Mouse (Mus musculus) forebrain, embryonic 16.5 days (tissue): ENCODE measurements around the gene Lamb2. TPM values are rescaled to one million over a fixed set of nuclear protein-coding genes. Genes with fewer than 3 reads are reported as not detected.

Experiments used
- ATAC-seq: fragments of 200-750 bp; cut with Nextera tagmentation; 2 replicates; pipeline ENCODE4 v1.8.0; 2017; ENCODE audit warnings: mild to moderate bottlenecking, moderate library complexity
- H3K27ac ChIP-seq: fragments of 300-500 bp; sonication (generic); 2 replicates; pipeline ENCODE4 v1.5.1; 2014; ENCODE audit warnings: low read length, control low read depth
- H3K27me3 ChIP-seq: fragments of 300-500 bp; sonication (generic); replicated peaks from 2 replicates; pipeline ENCODE4 v1.6.1; 2014; ENCODE audit warnings: low read length; ENCODE audit not compliant: control insufficient read depth, insufficient read depth
- H3K36me3 ChIP-seq: fragments of 300-500 bp; sonication (generic); 2 replicates; pipeline ENCODE4 v1.6.1; 2014; ENCODE audit not compliant: control insufficient read depth, insufficient read depth
- H3K4me1 ChIP-seq: fragments of 300-500 bp; sonication (generic); replicated peaks from 2 replicates; pipeline ENCODE4 v1.6.1; 2014; ENCODE audit warnings: low read length; ENCODE audit not compliant: control insufficient read depth, insufficient read depth
- H3K4me2 ChIP-seq: fragments of 300-500 bp; sonication (generic); 2 replicates; pipeline ENCODE4 v1.6.1; 2014; ENCODE audit warnings: mild to moderate bottlenecking, low read length, control low read depth
- H3K4me3 ChIP-seq: fragments of 300-500 bp; sonication (generic); replicated peaks from 2 replicates; pipeline ENCODE4 v1.5.1; 2014; ENCODE audit warnings: mild to moderate bottlenecking, low read length, control low read depth
- H3K9ac ChIP-seq: fragments of 300-500 bp; sonication (generic); replicated peaks from 2 replicates; pipeline ENCODE4 v1.6.1; 2014; ENCODE audit warnings: low read depth, low read length, control low read depth
- H3K9me3 ChIP-seq: fragments of 300-500 bp; sonication (generic); 2 replicates; pipeline ENCODE4 v1.6.1; 2016; ENCODE audit warnings: low read length; ENCODE audit not compliant: control insufficient read depth
- WGBS: fragments of 180-500 bp; shearing (Covaris S2); extraction: QIAGEN DNeasy Blood & Tissue Kit; methylation state at CpG from one replicate; pipeline ENCODE4 v1.1.7; 2014; 5-methylcytosine and 5-hydroxymethylcytosine counted together
- polyA plus RNA-seq: library from polyadenylated mRNA; unstranded; fragments of >200 nt; fragmentation: Nextera tagmentation; extraction: Ambion mirVana; gene quantifications from 2 replicates; pipeline ENCODE4 v1.2.1, GENCODE M21; 2015

The Lamb2 gene
- polyA plus RNA-seq: 17.6 and 23.4 TPM in 2 replicates

DNA sequence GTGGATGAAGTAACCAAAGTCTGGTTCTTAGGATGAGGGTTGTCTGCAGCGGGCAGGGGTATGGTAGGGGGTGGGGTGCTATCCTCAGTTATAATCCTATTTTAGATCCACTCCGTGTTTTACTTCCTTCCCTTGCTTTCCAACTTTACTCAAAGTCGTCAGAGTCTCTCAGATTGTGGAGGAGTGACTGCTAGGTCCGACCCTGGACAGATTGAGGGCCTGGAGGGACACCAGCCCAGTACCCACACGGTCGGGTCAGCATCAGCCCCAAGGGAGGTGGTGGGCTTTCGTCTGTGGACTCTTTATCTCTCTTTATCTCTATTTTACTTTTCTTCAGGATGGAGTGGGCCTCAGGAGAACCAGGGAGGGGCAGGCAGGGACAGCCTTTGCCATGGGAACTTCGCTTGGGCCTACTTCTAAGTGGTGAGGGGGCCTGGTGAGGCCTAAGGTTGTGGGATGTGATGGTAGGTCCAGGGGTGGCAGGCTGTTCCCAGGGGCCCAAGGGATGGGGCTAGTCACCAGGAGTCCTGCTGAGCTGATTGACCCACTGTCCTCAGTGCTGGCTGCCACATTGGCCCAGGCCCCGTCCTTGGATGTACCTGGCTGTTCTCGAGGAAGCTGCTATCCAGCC is at the start of gene Lamb2:
Lamb2 (plus strand) TSS at position 16 of the 631 bp plus-strand sequence.
- 7% methylated on average over 10 of the region's 10 CpGs for WGBS
- ATAC-seq: peak; percentile 67
- H3K27me3 ChIP-seq: no peaks in the 10 kb centered on the region

DNA sequence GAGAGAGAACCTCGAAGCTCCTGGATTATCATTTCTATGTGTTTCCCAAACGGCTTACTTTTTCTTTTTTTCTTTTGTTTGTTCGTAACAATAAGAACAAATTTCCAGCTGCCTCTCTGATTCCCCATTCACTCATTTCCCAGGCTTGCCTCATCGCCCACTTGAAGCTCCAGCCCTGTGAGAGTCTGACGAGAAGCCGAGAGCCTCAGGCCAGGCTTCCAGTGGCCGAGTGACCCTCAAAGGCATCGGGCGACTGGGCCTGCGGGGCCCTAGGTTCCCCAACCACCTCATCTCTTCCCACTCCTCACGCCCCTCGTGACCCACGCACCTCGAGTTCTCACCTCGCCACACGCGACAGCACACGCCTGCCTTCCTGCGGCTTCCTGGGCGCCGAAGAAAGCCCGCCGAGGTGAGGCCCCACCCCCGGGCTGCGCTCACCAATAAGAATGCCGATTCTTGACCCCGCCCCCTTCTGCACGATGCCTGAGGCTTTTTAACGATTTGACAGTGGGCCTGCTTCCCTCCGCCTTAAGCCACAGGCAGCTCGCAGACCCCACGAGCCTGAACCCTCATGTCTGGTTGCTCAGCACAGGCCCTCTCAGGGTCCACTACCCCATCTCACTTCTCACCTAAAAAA is 48.0 kb upstream of the Lamb2 start:
- no peak overlapping the region for H3K27ac ChIP-seq
- ATAC-seq: peak; percentile 71
- peak overlapping the region; percentile 25 for H3K4me3 ChIP-seq

More for the DNA sequence above, at the start of gene Lamb2:
- Histone ChIP-seq H3K9me3 (no peaks in the 10 kb centered on the region), H3K36me3 (no peaks in the 10 kb centered on the region), H3K4me1 (peaks cover 12% of the 10 kb centered on the region), H3K4me2 (peak within 1 kb of the TSS; percentile 43), H3K9ac (peak within 1 kb of the TSS; percentile 6), H3K4me3 (peak within 1 kb of the TSS; percentile 32), H3K27ac (no peak within 1 kb of the TSS)

DNA sequence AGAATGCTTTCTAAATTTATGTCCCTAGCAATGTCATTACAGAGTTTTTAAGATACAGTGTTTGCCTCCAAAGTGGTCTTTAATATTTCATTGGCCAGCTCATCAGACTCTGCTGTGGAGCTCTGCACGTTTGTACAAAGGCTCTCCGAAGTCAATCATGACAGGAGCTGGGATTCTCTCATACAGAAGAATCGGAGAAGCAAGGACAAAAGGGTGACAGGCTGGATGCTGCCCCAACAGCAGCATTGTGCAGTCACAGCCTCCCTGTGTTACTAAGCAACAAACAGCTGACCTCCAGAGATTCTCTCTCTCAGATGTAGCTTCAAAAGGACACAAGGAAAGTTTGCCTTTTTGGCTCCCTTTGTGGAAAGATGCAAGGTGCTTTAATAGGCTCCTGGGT is 43.4 kb upstream of the Lamb2 start, which contains the start of gene BC048562:
BC048562 (plus strand) TSS at position 301 of the 400 bp plus-strand sequence.
- Histone ChIP-seq H3K4me3 (no peak within 1 kb of the TSS), H3K9me3 (no peaks in the 10 kb centered on the region), H3K4me2 (no peak within 1 kb of the TSS), H3K27ac (no peak within 1 kb of the TSS), H3K4me1 (peaks cover 25% of the 10 kb centered on the region), H3K36me3 (no peaks in the 10 kb centered on the region), H3K27me3 (no peaks in the 10 kb centered on the region), H3K9ac (no peak within 1 kb of the TSS)
- no peak for ATAC-seq
- WGBS: 41% methylated on average over 3 of the region's 3 CpGs

More for the DNA sequence above, 48.0 kb upstream of the Lamb2 start:
- 50% methylated on average over 32 of the region's 32 CpGs for WGBS
- no peaks in the 10 kb centered on the region for H3K36me3 ChIP-seq
- no peaks in the 10 kb centered on the region for H3K27me3 ChIP-seq
- no peaks in the 10 kb centered on the region for H3K9me3 ChIP-seq
- no peaks in the 10 kb centered on the region for H3K4me1 ChIP-seq
- H3K9ac ChIP-seq: no peak overlapping the region
- peak overlapping the region; percentile 38 for H3K4me2 ChIP-seq

DNA sequence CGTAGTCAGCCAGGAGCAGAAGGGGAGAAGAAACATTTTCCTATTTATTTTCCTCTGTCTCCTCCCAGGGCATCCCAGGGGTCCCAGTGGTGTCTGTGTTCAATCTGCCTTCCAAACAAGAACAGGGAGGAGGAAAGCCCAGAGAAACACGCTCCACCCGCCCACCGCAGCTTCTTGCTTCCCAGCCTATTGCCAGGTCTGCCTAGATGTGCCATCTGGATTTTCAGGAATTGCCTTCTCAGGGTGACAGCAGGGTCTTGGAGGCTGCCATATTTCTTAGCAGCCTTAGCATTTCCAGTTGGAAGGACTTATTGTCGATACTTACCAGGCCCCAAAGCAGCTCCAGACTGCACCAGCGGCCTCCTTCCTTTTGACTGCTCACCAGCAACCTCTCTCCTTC is 40.4 kb upstream of the Lamb2 start:
- H3K27ac ChIP-seq: no peak overlapping the region
- peaks cover 26% of the 10 kb centered on the region for H3K4me1 ChIP-seq
- no peaks in the 10 kb centered on the region for H3K27me3 ChIP-seq
- H3K9ac ChIP-seq: no peak overlapping the region
- H3K4me3 ChIP-seq: no peak overlapping the region
- H3K36me3 ChIP-seq: no peaks in the 10 kb centered on the region
- ATAC-seq: peak; percentile 41
- H3K9me3 ChIP-seq: no peaks in the 10 kb centered on the region
- H3K4me2 ChIP-seq: no peak overlapping the region
- WGBS: 72% methylated on average over 6 of the region's 6 CpGs

DNA sequence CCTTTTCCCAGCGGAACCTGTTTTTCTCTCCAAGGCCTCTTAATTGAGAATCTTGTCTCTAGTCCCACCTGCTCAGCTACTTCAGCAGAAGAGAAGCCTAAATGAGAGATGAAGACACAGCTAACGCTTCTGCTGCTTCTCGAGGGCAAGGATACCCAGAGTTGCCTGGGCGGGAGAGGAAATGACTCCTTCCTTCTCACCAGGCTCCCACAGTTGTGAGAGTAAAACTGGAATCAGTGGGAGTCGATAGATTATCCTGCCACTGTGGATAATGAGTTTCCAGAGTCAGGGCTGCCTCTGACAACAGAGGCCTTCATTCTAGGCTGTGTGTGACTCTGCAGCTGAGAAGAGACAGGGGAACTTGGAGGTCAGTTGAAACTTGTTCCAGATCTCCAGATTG is 39.1 kb upstream of the Lamb2 start:
- ATAC-seq: no peak
- Histone ChIP-seq H3K4me1 (peaks cover 26% of the 10 kb centered on the region), H3K27ac (0 out of 2 replicates have a peak overlapping the region, but pooled peaks have one; percentile 6), H3K9ac (no peak overlapping the region), H3K4me3 (no peak overlapping the region), H3K4me2 (no peak overlapping the region), H3K27me3 (no peaks in the 10 kb centered on the region), H3K36me3 (no peaks in the 10 kb centered on the region), H3K9me3 (no peaks in the 10 kb centered on the region)
- 69% methylated on average over 5 of the region's 5 CpGs for WGBS

DNA sequence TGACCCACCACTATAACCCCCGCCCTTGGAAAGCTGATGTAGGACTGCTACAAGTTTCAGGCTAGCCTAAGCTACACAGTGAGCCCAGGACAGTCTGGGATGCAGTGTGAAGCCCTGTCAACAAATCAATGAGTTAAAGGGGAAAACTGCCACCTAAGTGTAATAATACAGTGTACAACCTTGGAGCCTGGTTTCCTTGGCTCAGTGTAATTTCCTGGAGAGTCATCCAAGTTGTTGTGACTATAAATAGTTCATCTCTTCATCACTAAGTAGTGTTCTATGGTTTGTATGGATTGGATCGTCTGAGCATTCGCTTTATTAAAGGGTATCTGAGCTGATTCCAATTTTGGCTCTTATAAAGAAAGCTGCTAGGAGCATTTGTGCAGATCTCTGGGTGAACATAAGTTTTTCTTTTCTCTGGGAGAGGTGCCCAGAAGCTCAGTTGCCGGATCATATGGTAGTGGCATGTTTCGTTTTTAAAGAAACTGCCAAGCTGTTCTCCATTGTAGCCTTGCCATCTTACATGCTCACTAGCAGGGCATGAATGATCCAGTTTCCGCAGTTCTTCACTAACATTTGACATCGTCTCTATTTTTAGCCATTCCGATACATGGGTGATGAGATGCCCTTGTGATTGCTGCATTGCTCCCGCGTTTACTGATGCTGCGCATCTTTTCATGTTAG is 38.2 kb upstream of the Lamb2 start:
- ATAC-seq: peak; percentile 87
- 60% methylated on average over 11 of the region's 11 CpGs for WGBS
- H3K4me2 ChIP-seq: no peak overlapping the region
- no peaks in the 10 kb centered on the region for H3K9me3 ChIP-seq
- H3K36me3 ChIP-seq: no peaks in the 10 kb centered on the region
- no peak overlapping the region for H3K4me3 ChIP-seq
- no peaks in the 10 kb centered on the region for H3K27me3 ChIP-seq
- no peak overlapping the region for H3K9ac ChIP-seq
- H3K27ac ChIP-seq: peak overlapping the region; percentile 49
- peaks cover 26% of the 10 kb centered on the region for H3K4me1 ChIP-seq

DNA sequence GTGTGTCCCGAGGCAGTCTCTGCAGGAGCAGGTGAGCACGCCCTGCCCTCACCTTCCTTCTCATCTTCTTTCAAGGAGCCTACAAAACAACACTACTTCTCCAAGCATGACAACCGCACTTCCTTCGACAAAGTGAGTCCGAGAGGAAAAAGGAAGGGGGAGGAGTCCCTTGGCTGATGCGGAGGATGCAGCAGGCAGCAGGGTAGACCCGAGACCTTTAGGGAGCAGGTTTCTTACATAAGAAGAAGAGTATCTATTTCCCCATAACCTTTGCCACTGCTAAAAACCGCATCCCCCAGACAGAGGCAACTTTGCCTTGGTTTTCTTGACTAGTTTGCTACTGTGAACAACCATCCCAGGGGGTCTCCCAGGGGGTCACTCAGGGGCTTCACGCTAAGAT is 34.4 kb upstream of the Lamb2 start:
- 74% methylated on average over 9 of the region's 9 CpGs for WGBS
- ATAC-seq: no peak
- H3K36me3 ChIP-seq: no peaks in the 10 kb centered on the region
- H3K27me3 ChIP-seq: no peaks in the 10 kb centered on the region
- H3K27ac ChIP-seq: no peak overlapping the region
- no peaks in the 10 kb centered on the region for H3K9me3 ChIP-seq
- peaks cover 25% of the 10 kb centered on the region for H3K4me1 ChIP-seq
- no peak overlapping the region for H3K9ac ChIP-seq
- no peak overlapping the region for H3K4me3 ChIP-seq
- no peak overlapping the region for H3K4me2 ChIP-seq

DNA sequence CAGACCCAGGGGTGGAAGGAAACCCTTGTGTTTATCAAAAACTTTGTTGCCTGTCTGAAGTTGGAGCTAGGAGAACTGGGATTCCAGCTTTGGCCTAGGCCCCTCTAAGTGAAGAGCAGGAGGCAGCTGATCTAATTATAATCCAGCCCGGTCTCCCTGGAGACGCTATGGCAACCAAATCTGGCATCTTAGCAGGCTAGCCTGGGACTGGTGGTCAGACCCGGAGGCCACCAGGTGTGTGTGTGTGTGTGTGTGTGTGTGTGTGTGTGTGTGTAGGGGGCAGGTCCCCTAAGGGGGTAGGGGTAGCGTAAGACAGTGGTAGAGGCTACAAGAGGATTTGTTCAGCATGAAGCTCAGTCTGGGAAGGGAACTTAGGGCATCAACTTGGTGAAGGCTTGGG is 29.7 kb upstream of the Lamb2 start:
- peak overlapping the region; percentile 71 for H3K27ac ChIP-seq
- 0 out of 2 replicates have a peak overlapping the region, but pooled peaks have one; percentile 37 for H3K9ac ChIP-seq
- no peaks in the 10 kb centered on the region for H3K27me3 ChIP-seq
- H3K4me1 ChIP-seq: peaks cover 42% of the 10 kb centered on the region
- peak overlapping the region; percentile 80 for H3K4me2 ChIP-seq
- H3K36me3 ChIP-seq: no peaks in the 10 kb centered on the region
- WGBS: 6% methylated on average over 4 of the region's 4 CpGs
- ATAC-seq: peak; percentile 54
- no peaks in the 10 kb centered on the region for H3K9me3 ChIP-seq
- peak overlapping the region; percentile 21 for H3K4me3 ChIP-seq
